Mouse (Mus musculus): ENCODE results near the gene Hectd2. TPM values are rescaled to one million over a fixed set of nuclear protein-coding genes. Genes with fewer than 3 reads are reported as not detected.
A peak's percentile ranks its signal among the peaks of the same experiment; 100 is the strongest.

Gene Hectd2
- polyA plus RNA-seq, 1 experiment from 2014 or later, result 4.5 TPM

- no peak overlapping the region for H3K4me2 ChIP-seq
- H3K27me3 ChIP-seq (replicated peaks), result no peaks in the 10 kb centered on the region
- no peak overlapping the region for H3K4me3 ChIP-seq (replicated peaks)
- H3K9ac ChIP-seq, result no peak overlapping the region
- WGBS, result 48% methylated on average over 9 of the region's 9 CpGs
- H3K27ac ChIP-seq, result no peak overlapping the region
- H3K9me3 ChIP-seq, result no peaks in the 10 kb centered on the region
- ATAC-seq (ENCODE audit: insufficient read depth, low FRiP score, low read depth), result no peak
- no peaks in the 10 kb centered on the region for H3K4me1 ChIP-seq
- H3K36me3 ChIP-seq, result no peaks in the 10 kb centered on the region
Measured at GRCm38 (mm10) chr19:36629394-36629910, 75.0 kb downstream of the Hectd2 start.

GRCm38 (mm10) chr19:36630361-36630760 lies 75.9 kb downstream of the Hectd2 start:
- Histone ChIP-seq H3K4me3 (replicated peaks) (no peak overlapping the region), H3K4me1 (no peaks in the 10 kb centered on the region), H3K4me2 (no peak overlapping the region), H3K36me3 (no peaks in the 10 kb centered on the region), H3K9me3 (no peaks in the 10 kb centered on the region), H3K27ac (no peak overlapping the region), H3K27me3 (replicated peaks) (no peaks in the 10 kb centered on the region), H3K9ac (no peak overlapping the region)
- no peak for ATAC-seq (ENCODE audit: insufficient read depth, low FRiP score, low read depth)
- 89% methylated on average over 5 of the region's 5 CpGs for WGBS

GRCm38 (mm10) chr19:36634771-36635170 lies 80.3 kb downstream of the Hectd2 start:
- Histone ChIP-seq H3K9me3 (no peaks in the 10 kb centered on the region), H3K4me3 (replicated peaks) (no peak overlapping the region), H3K4me2 (no peak overlapping the region), H3K36me3 (no peaks in the 10 kb centered on the region), H3K27me3 (replicated peaks) (no peaks in the 10 kb centered on the region), H3K9ac (no peak overlapping the region), H3K27ac (no peak overlapping the region), H3K4me1 (no peaks in the 10 kb centered on the region)
- WGBS, result 82% methylated on average over 7 of the region's 7 CpGs
- no peak for ATAC-seq (ENCODE audit: insufficient read depth, low FRiP score, low read depth)

- Histone ChIP-seq H3K27ac (no peak overlapping the region), H3K4me1 (no peaks in the 10 kb centered on the region), H3K27me3 (replicated peaks) (no peaks in the 10 kb centered on the region), H3K36me3 (no peaks in the 10 kb centered on the region), H3K9me3 (no peaks in the 10 kb centered on the region), H3K4me3 (replicated peaks) (no peak overlapping the region), H3K9ac (no peak overlapping the region), H3K4me2 (no peak overlapping the region)
- ATAC-seq (ENCODE audit: insufficient read depth, low FRiP score, low read depth), result no peak
- 80% methylated on average over 3 of the region's 3 CpGs for WGBS
Measured at GRCm38 (mm10) chr19:36637223-36637622, 82.8 kb downstream of the Hectd2 start.

- Histone ChIP-seq H3K9ac (no peak overlapping the region), H3K9me3 (no peaks in the 10 kb centered on the region), H3K4me2 (no peak overlapping the region), H3K36me3 (no peaks in the 10 kb centered on the region), H3K4me3 (replicated peaks) (no peak overlapping the region), H3K27me3 (replicated peaks) (no peaks in the 10 kb centered on the region), H3K4me1 (no peaks in the 10 kb centered on the region), H3K27ac (no peak overlapping the region)
- 71% methylated on average over 7 of the region's 7 CpGs for whole genome bisulfite sequencing
- ATAC-seq (ENCODE audit: insufficient read depth, low FRiP score, low read depth), result no peak
Measured at GRCm38 (mm10) chr19:36637948-36638587, 83.6 kb downstream of the Hectd2 start.

- H3K4me3 ChIP-seq (replicated peaks), result no peak overlapping the region
- no peak for ATAC-seq (ENCODE audit: insufficient read depth, low FRiP score, low read depth)
- H3K27me3 ChIP-seq (replicated peaks), result no peaks in the 10 kb centered on the region
- no peaks in the 10 kb centered on the region for H3K36me3 ChIP-seq
- no peak overlapping the region for H3K27ac ChIP-seq
- H3K4me2 ChIP-seq, result no peak overlapping the region
- WGBS, result 86% methylated on average over 9 of the region's 9 CpGs
- H3K4me1 ChIP-seq, result no peaks in the 10 kb centered on the region
- no peaks in the 10 kb centered on the region for H3K9me3 ChIP-seq
- no peak overlapping the region for H3K9ac ChIP-seq
Measured at GRCm38 (mm10) chr19:36639072-36639471, 84.6 kb downstream of the Hectd2 start.

GRCm38 (mm10) chr19:36641128-36641527 lies 86.7 kb downstream of the Hectd2 start:
- Histone ChIP-seq H3K36me3 (no peaks in the 10 kb centered on the region), H3K9ac (no peak overlapping the region), H3K9me3 (no peaks in the 10 kb centered on the region), H3K27me3 (replicated peaks) (no peaks in the 10 kb centered on the region), H3K4me2 (no peak overlapping the region), H3K4me3 (replicated peaks) (no peak overlapping the region), H3K4me1 (peaks cover 2% of the 10 kb centered on the region; the same call in 1 of the 2 replicates), H3K27ac (no peak overlapping the region)
- WGBS, result 63% methylated on average over 3 of the region's 3 CpGs
- ATAC-seq (ENCODE audit: insufficient read depth, low FRiP score, low read depth), result no peak

- Histone ChIP-seq H3K27me3 (replicated peaks) (no peaks in the 10 kb centered on the region), H3K9ac (no peak overlapping the region), H3K9me3 (no peaks in the 10 kb centered on the region), H3K4me2 (no peak overlapping the region), H3K4me3 (replicated peaks) (no peak overlapping the region), H3K4me1 (peaks cover 3% of the 10 kb centered on the region; the same call in 1 of the 2 replicates), H3K27ac (no peak overlapping the region), H3K36me3 (no peaks in the 10 kb centered on the region)
- WGBS, result 72% methylated on average over 6 of the region's 6 CpGs
- no peak for ATAC-seq (ENCODE audit: insufficient read depth, low FRiP score, low read depth)
Measured at GRCm38 (mm10) chr19:36645308-36645889, 91.0 kb downstream of the Hectd2 start.

GRCm38 (mm10) chr19:36646132-36646828 lies 91.8 kb downstream of the Hectd2 start:
- Histone ChIP-seq H3K9ac (no peak overlapping the region), H3K36me3 (no peaks in the 10 kb centered on the region), H3K9me3 (no peaks in the 10 kb centered on the region), H3K27ac (no peak overlapping the region), H3K4me2 (no peak overlapping the region), H3K4me1 (peaks cover 3% of the 10 kb centered on the region; the same call in 1 of the 2 replicates), H3K27me3 (replicated peaks) (no peaks in the 10 kb centered on the region), H3K4me3 (replicated peaks) (no peak overlapping the region)
- 64% methylated on average over 7 of the region's 7 CpGs for WGBS
- peak; percentile 65; the same call in 1 of the 2 replicates for ATAC-seq (ENCODE audit: insufficient read depth, low FRiP score, low read depth)

- no peaks in the 10 kb centered on the region for H3K27me3 ChIP-seq (replicated peaks)
- no peak overlapping the region for H3K4me2 ChIP-seq
- ATAC-seq (ENCODE audit: insufficient read depth, low FRiP score, low read depth), result no peak
- H3K4me1 ChIP-seq, result no peaks in the 10 kb centered on the region
- H3K27ac ChIP-seq, result no peak overlapping the region
- H3K9me3 ChIP-seq, result no peaks in the 10 kb centered on the region
- 86% methylated on average over 1 of the region's 1 CpGs for WGBS
- no peak overlapping the region for H3K4me3 ChIP-seq (replicated peaks)
- H3K36me3 ChIP-seq, result no peaks in the 10 kb centered on the region
- H3K9ac ChIP-seq, result no peak overlapping the region
Measured at GRCm38 (mm10) chr19:36652686-36653085, 98.2 kb downstream of the Hectd2 start.

- WGBS, result 98% methylated on average over 1 of the region's 1 CpGs
- Histone ChIP-seq H3K27ac (no peak overlapping the region), H3K36me3 (no peaks in the 10 kb centered on the region), H3K27me3 (replicated peaks) (no peaks in the 10 kb centered on the region), H3K4me2 (no peak overlapping the region), H3K4me3 (replicated peaks) (no peak overlapping the region), H3K4me1 (no peaks in the 10 kb centered on the region), H3K9ac (no peak overlapping the region), H3K9me3 (no peaks in the 10 kb centered on the region)
- ATAC-seq (ENCODE audit: insufficient read depth, low FRiP score, low read depth), result no peak
Measured at GRCm38 (mm10) chr19:36662734-36663133, 108.3 kb downstream of the Hectd2 start.

GRCm38 (mm10) chr19:36663918-36664317 lies 109.5 kb downstream of the Hectd2 start:
- Histone ChIP-seq H3K4me3 (replicated peaks) (no peak overlapping the region), H3K9ac (no peak overlapping the region), H3K36me3 (no peaks in the 10 kb centered on the region), H3K4me2 (no peak overlapping the region), H3K9me3 (no peaks in the 10 kb centered on the region), H3K27ac (no peak overlapping the region), H3K4me1 (no peaks in the 10 kb centered on the region), H3K27me3 (replicated peaks) (no peaks in the 10 kb centered on the region)
- WGBS, result 46% methylated on average over 2 of the region's 2 CpGs
- no peak for ATAC-seq (ENCODE audit: insufficient read depth, low FRiP score, low read depth)
